Mouse (Mus musculus) heart, adult 9 months (tissue): Measurements from ENCODE around the gene Mreg.

Experiments
- DNase-seq, 2 experiments: peaks; one replicate each; pipeline ENCODE4 v3.0.0; 2022; ENCODE audit warnings: low spot score in 2 of 2

Gene Mreg

DNA sequence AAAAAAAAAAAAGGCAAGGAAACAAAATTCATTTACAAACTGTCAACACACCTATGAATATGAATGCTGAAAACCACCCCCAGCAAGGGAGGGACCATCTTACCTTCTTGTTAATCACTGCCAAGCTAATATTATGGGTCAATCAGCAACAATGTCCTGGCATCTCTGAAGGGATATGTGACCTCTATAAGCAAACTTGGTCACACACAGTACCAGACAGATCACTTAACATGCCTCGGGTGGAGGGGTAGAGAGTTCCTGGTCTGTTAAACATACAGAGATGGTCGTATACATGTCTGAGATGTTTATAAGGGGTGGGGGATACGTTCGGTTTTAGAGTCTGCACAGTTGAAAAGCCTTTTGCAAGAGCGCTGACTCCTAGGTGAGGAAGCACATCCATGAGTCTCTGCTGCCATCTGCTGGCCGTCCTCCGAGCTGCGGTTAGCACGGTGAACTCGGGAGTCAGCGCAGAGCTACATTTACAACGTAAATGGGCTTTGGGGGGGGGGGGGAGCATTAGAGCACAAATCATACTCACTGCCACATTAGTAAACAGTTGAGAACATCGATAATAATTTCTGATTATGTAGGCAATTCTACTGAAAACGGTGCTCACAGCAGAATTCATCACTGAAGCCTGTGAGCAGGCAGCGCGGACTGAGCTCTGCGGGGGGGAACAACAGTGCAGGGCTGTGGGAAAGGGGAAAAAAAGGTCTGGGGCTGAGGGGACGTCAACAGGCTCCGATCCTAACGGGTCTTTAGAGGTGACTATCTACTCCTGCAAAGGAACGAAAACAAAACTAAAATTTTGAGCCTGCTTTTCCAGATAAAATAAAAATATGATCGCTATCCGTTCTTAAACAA lies 88.4 kb downstream of the Mreg start:
- peak; percentile 32 to 57 for DNase-seq

DNA sequence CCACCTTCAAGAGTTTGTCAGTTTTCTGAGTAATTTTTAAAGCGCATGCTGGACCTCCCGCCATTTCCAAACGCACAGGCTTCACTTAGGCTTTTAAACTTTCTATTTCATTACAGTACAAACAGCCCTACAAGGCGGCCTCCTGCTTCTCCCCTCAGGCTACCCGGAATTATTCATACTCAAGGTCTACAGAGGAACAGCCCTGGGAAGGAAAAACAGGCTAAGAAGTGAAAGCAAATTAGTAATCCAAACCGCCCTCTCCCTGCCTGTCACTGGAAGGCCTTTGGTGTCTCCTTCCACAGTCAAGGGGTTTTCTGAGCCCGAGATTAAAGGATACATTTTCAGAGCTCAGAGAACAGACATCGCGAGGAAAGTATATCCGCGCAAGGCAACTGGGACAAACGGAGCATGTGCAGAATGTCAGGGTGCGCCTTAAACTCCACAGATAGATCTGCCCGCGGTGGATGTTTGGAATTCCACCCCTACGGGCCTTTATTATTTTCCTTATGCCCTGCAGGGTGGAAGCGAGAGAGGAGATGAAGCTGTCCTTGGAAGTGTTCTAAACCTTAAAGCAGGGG lies 90.4 kb downstream of the Mreg start:
- DNase-seq, result no peak

DNA sequence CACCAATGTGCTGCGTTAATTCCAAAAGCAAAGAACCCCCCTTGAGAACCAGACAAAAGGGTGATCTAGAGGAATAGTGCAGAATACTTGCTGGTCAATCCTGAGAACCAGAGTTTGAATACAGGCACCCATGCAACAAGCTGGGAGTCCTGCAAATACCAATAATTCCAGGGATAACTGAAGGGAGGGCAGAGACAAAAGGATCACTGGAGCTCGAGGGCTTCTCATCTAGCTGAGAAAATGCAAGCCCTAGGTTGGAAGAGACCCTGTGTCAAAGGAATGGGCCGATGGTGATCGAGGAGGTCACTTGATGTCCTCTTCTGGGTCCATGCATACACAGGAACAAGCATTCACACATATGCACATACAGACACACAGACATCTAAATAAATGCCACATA lies 92.1 kb downstream of the Mreg start:
- no peak for DNase-seq

DNA sequence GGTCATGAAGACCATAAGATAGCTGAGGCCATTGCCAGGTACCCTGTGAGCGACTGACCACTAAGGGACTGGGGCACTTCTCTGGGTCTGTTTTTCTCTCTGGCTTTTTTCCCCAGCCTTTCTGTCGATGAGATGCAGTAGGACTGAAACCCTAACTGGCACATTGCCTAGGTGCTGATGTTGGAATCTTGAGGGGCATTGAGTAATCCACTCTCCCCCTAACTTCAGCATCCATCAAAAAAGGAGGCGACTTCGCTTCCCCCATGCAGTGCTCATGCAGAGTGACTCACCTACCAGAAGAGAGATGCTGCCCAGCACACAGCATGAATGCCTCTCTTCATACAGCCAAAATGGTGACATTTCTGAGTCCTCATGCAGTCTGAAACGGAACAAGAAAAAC lies 97.9 kb downstream of the Mreg start:
- DNase-seq, result no peak
